ENCODE assay signal across 25 mouse cellular contexts in the genomic region with DNA sequence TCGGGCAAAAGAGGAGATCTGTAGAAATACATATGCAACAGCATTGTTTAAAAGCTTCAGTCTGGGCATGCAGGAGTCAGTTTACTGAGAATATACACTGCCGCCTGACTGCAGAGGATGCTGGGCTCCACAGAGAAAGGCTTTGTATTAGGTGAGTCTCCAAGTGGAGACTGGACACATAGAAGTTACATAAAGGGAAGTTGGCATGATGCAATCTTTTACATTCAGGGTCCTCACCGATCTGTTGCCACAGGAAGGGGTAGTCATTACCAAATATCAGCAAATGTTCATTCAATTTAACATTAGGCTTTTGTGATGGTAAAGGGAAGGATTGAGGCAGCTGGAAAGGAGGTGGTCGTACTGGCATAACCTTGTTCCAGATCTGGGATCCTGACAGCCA.
DNase-seq lines count a peak whose midpoint lies in the region; ATAC-seq and TF ChIP-seq lines count a peak whose summit lies in the region.
"Had no signal": no experiment of that assay in that cellular context is flagged by ENCODE, and none has a peak within 500 bp of the region (broad histone marks: within the 10 kb centered on the region; RNA-seq: fewer than 3 reads in every experiment).

No protein-coding gene starts in this region.

- 78% methylated on average over 4 of the region's 4 CpGs for WGBS in heart, embryonic 12.5 days

- no peak overlapping the region for H3K27ac ChIP-seq in heart, embryonic 12.5 days (ENCODE audit: poor library complexity, severe bottlenecking)
- H3K27ac ChIP-seq in layer of hippocampus, adult 2 months, result peak overlapping the region; percentile 32; the same call in 1 of the 2 replicates
- H3K27ac ChIP-seq: embryonic facial prominence, embryonic 10.5 days; embryonic facial prominence, embryonic 12.5 days; forebrain, embryonic 13.5 days; forebrain, embryonic 15.5 days had no signal

- 0 out of 2 replicates have a peak, but pooled peaks cover 5% of the 10 kb centered on the region for H3K4me1 ChIP-seq in heart, embryonic 12.5 days (replicated peaks)
- H3K4me1 ChIP-seq: embryonic facial prominence, embryonic 12.5 days; forebrain, embryonic 13.5 days had no signal

- no peak for TF ChIP-seq CTCF in layer of hippocampus, adult 2 months (conservative IDR thresholded peaks at IDR 0.05)

- H3K4me3 ChIP-seq in heart, embryonic 12.5 days, result no peak overlapping the region
- H3K4me3 ChIP-seq in layer of hippocampus, adult 2 months, result no peak overlapping the region
- H3K4me3 ChIP-seq: embryonic facial prominence, embryonic 10.5 days; embryonic facial prominence, embryonic 12.5 days; forebrain, embryonic 13.5 days; forebrain, embryonic 15.5 days had no signal

- no peaks in the 10 kb centered on the region for H3K27me3 ChIP-seq in heart, embryonic 12.5 days (replicated peaks)
- H3K27me3 ChIP-seq: CH12.LX; embryonic facial prominence, embryonic 12.5 days; forebrain, embryonic 13.5 days; forebrain, embryonic 15.5 days; Patski had no signal

- no peak overlapping the region for H3K4me2 ChIP-seq in heart, embryonic 12.5 days
- H3K4me2 ChIP-seq: embryonic facial prominence, embryonic 12.5 days; forebrain, embryonic 13.5 days; forebrain, embryonic 15.5 days had no signal

- no peak overlapping the region for H3K9ac ChIP-seq in heart, embryonic 12.5 days
- H3K9ac ChIP-seq: embryonic facial prominence, embryonic 12.5 days; forebrain, embryonic 13.5 days; forebrain, embryonic 15.5 days had no signal

- no peak for ATAC-seq in heart, embryonic 12.5 days (ENCODE audit: insufficient number of reproducible peaks, low FRiP score)
- peak; percentile 74 for ATAC-seq in megakaryocyte, adult 5-6 weeks (ENCODE audit: poor library complexity, severe bottlenecking)
- ATAC-seq: activated CD4-positive, CD25-positive, alpha-beta regulatory T cell, adult 4 months; CD4-positive, CD25-positive, alpha-beta regulatory T cell, adult 4 months; forebrain, embryonic 13.5 days; forebrain, embryonic 15.5 days; Patski had no signal

- H3K9me3 ChIP-seq in heart, embryonic 12.5 days (replicated peaks), result peaks cover 18% of the 10 kb centered on the region
- H3K9me3 ChIP-seq: embryonic facial prominence, embryonic 10.5 days; embryonic facial prominence, embryonic 12.5 days; forebrain, embryonic 13.5 days; forebrain, embryonic 15.5 days; G1E had no signal

- DNase-seq in heart, adult 11 months, result peak; percentile 36
- no peak for DNase-seq in layer of hippocampus, adult 2 months (ENCODE audit: low spot score in 2 of 2)
- no peak for DNase-seq in layer of hippocampus, postnatal 14 days (ENCODE audit: low spot score in 2 of 2)
- no peak for DNase-seq in adrenal gland, postnatal 10 days
- no peak for DNase-seq in frontal cortex, postnatal 10 days (ENCODE audit: low spot score in 2 of 2)
- DNase-seq: adrenal gland, adult 8-10 months; adrenal gland, postnatal 25 days; B cell, adult 2 months; cerebellum, adult 11 months; cerebellum, adult 18-20 months; cerebellum, adult 8-10 months; cerebellum, adult 9-11 months; cerebellum, postnatal 14 days; cerebellum, postnatal 36 days had no signal

- no peaks in the 10 kb centered on the region for H3K36me3 ChIP-seq in heart, embryonic 12.5 days
- H3K36me3 ChIP-seq: embryonic facial prominence, embryonic 10.5 days; embryonic facial prominence, embryonic 12.5 days; forebrain, embryonic 15.5 days; G1E had no signal
